Mouse (Mus musculus) thymus, adult 2 months (tissue): ENCODE data around the gene Ppt2.

Source experiments
- CTCF ChIP-seq: fragments of 200-500 bp; IDR thresholded peaks from 2 replicates; pipeline ENCODE4 v1.5.1; 2012; ENCODE audit warnings: mild to moderate bottlenecking, control low read depth, low read length, moderate library complexity, borderline replicate concordance; ENCODE audit not compliant: control insufficient read depth, poor library complexity, insufficient read depth; ENCODE audit errors: extremely low read depth
- POLR2A ChIP-seq: fragments of 200-500 bp; IDR thresholded peaks from 2 replicates; pipeline ENCODE4 v1.6.1; 2012; ENCODE audit warnings: mild to moderate bottlenecking, low read length, control low read depth, moderate library complexity; ENCODE audit not compliant: control insufficient read depth, poor library complexity, insufficient read depth; ENCODE audit errors: extremely low read depth

- TF ChIP-seq POLR2A (no peak), CTCF (no peak)
Measured at GRCm38 (mm10) chr17:34587814-34588213, 40.5 kb downstream of the Ppt2 start.
